Mouse (Mus musculus) spleen, adult 2 months (tissue): ENCODE data around the gene Fahd1. TPM values are rescaled to one million over a fixed set of nuclear protein-coding genes. Genes with fewer than 3 reads are reported as not detected.

ENCODE experiments used
- DNase-seq, 2 experiments: peaks; one replicate each; pipeline versions ENCODE4 v3.0.0 to v3.0.0-alpha.2; 2012 to 2021; ENCODE audit warnings: low spot score in 2 of 2, low read depth in 1 of 2
- H3K27ac ChIP-seq: fragments of 200-500 bp; 2 replicates; pipeline ENCODE4 v1.5.1; 2012; ENCODE audit warnings: low read length, inconsistent platforms; ENCODE audit not compliant: insufficient read depth
- H3K27me3 ChIP-seq: fragments of 200-500 bp; 2 replicates; pipeline ENCODE4 v1.6.1; 2012; ENCODE audit warnings: mild to moderate bottlenecking, moderate library complexity, low read length, inconsistent platforms; ENCODE audit not compliant: control insufficient read depth, insufficient read depth
- H3K36me3 ChIP-seq: fragments of 200-500 bp; 2 replicates; pipeline ENCODE4 v1.6.1; 2012; ENCODE audit warnings: mild to moderate bottlenecking, low read length, inconsistent platforms; ENCODE audit not compliant: control insufficient read depth, insufficient read depth
- H3K4me1 ChIP-seq: fragments of 200-500 bp; 2 replicates; pipeline ENCODE4 v1.6.1; 2011; ENCODE audit warnings: inconsistent platforms; ENCODE audit not compliant: control insufficient read depth, insufficient read depth, insufficient read length
- H3K4me3 ChIP-seq: fragments of 200-500 bp; 2 replicates; pipeline ENCODE4 v1.5.1; 2011; ENCODE audit warnings: mild to moderate bottlenecking, inconsistent platforms; ENCODE audit not compliant: insufficient read depth, insufficient read length; ENCODE audit errors: extremely low read depth
- CTCF ChIP-seq: fragments of 200-500 bp; IDR thresholded peaks from 2 replicates; pipeline ENCODE4 v1.5.1; 2011; ENCODE audit warnings: mild to moderate bottlenecking, inconsistent platforms; ENCODE audit not compliant: insufficient read depth, insufficient read length, insufficient replicate concordance; ENCODE audit errors: extremely low read depth
- POLR2A ChIP-seq: fragments of 200-500 bp; IDR thresholded peaks from 2 replicates; pipeline ENCODE4 v1.6.1; 2011; ENCODE audit warnings: low read depth, low read length, inconsistent platforms
- WGBS: fragments of 180-500 bp; shearing (Covaris S2); methylation state at CpG from one replicate; pipeline ENCODE4 v1.1.7; 2018; 5-methylcytosine and 5-hydroxymethylcytosine counted together
- polyA plus RNA-seq: library from polyadenylated mRNA; depleted of rRNA; stranded (reverse); fragments of >200 nt; gene quantifications from 2 replicates; pipeline ENCODE4 v1.2.3, GENCODE M21; 2012

Gene Fahd1
- polyA plus RNA-seq, 1 experiment = 7.7 TPM

- H3K27me3 ChIP-seq = no peaks in the 10 kb centered on the region
- H3K27ac ChIP-seq = no peak overlapping the region
- H3K4me1 ChIP-seq = peaks cover 13% of the 10 kb centered on the region
- H3K4me3 ChIP-seq = no peak overlapping the region
- DNase-seq = no peak
- WGBS = 93% methylated on average over 6 of the region's 6 CpGs
- TF ChIP-seq CTCF = no peak
- no peak for TF ChIP-seq POLR2A
- peaks cover 10% of the 10 kb centered on the region for H3K36me3 ChIP-seq
Measured at GRCm38 (mm10) chr17:24884391-24884790, 34.2 kb upstream of the Fahd1 start.

GRCm38 (mm10) chr17:24881738-24882440 lies 31.7 kb upstream of the Fahd1 start:
- Histone ChIP-seq H3K36me3 (peaks cover 10% of the 10 kb centered on the region), H3K4me3 (no peak overlapping the region), H3K27me3 (no peaks in the 10 kb centered on the region), H3K27ac (no peak overlapping the region), H3K4me1 (peaks cover 6% of the 10 kb centered on the region)
- peak in 1 of 2 experiments; percentile 28 for DNase-seq
- no peak for TF ChIP-seq POLR2A
- peak; percentile 39; the same call in 1 of the 2 replicates for TF ChIP-seq CTCF
- 42% methylated on average over 7 of the region's 7 CpGs for WGBS

GRCm38 (mm10) chr17:24878531-24878930 lies 28.4 kb upstream of the Fahd1 start:
- 84% methylated on average over 8 of the region's 8 CpGs for WGBS
- no peak for TF ChIP-seq CTCF
- TF ChIP-seq POLR2A = no peak
- no peak overlapping the region for H3K4me3 ChIP-seq
- H3K36me3 ChIP-seq = peaks cover 7% of the 10 kb centered on the region
- DNase-seq = no peak
- H3K27ac ChIP-seq = no peak overlapping the region
- no peaks in the 10 kb centered on the region for H3K4me1 ChIP-seq
- H3K27me3 ChIP-seq = no peaks in the 10 kb centered on the region

- WGBS = 64% methylated on average over 5 of the region's 5 CpGs
- no peak overlapping the region for H3K4me3 ChIP-seq
- H3K4me1 ChIP-seq = no peaks in the 10 kb centered on the region
- DNase-seq = no peak
- no peak for TF ChIP-seq POLR2A
- no peak for TF ChIP-seq CTCF
- peaks cover 4% of the 10 kb centered on the region for H3K36me3 ChIP-seq
- H3K27me3 ChIP-seq = no peaks in the 10 kb centered on the region
- H3K27ac ChIP-seq = no peak overlapping the region
Measured at GRCm38 (mm10) chr17:24878117-24878397, 27.9 kb upstream of the Fahd1 start.

GRCm38 (mm10) chr17:24877336-24878116 lies 27.4 kb upstream of the Fahd1 start:
- DNase-seq = no peak
- 83% methylated on average over 10 of the region's 10 CpGs for WGBS
- H3K4me1 ChIP-seq = no peaks in the 10 kb centered on the region
- TF ChIP-seq POLR2A = no peak
- TF ChIP-seq CTCF = no peak
- no peaks in the 10 kb centered on the region for H3K27me3 ChIP-seq
- H3K27ac ChIP-seq = no peak overlapping the region
- H3K4me3 ChIP-seq = no peak overlapping the region
- H3K36me3 ChIP-seq = no peaks in the 10 kb centered on the region; the same call in 1 of the 2 replicates

- Histone ChIP-seq H3K36me3 (no peaks in the 10 kb centered on the region), H3K4me3 (no peak overlapping the region), H3K27ac (no peak overlapping the region), H3K27me3 (no peaks in the 10 kb centered on the region), H3K4me1 (no peaks in the 10 kb centered on the region)
- TF ChIP-seq POLR2A (no peak), CTCF (no peak)
- WGBS = 90% methylated on average over 8 of the region's 8 CpGs
- DNase-seq = no peak
Measured at GRCm38 (mm10) chr17:24874989-24875388, 24.8 kb upstream of the Fahd1 start.

GRCm38 (mm10) chr17:24874405-24874745 lies 24.2 kb upstream of the Fahd1 start:
- no peaks in the 10 kb centered on the region for H3K4me1 ChIP-seq
- no peak overlapping the region for H3K27ac ChIP-seq
- WGBS = 38% methylated on average over 1 of the region's 1 CpGs
- no peak for DNase-seq
- no peak overlapping the region for H3K4me3 ChIP-seq
- H3K27me3 ChIP-seq = no peaks in the 10 kb centered on the region
- no peaks in the 10 kb centered on the region for H3K36me3 ChIP-seq
- TF ChIP-seq CTCF (no peak), POLR2A (no peak)
